23 mouse cellular contexts compared by ENCODE assay signal in genomic region chr14:78432471-78432870, GRCm38 (mm10).
A peak's percentile ranks its signal among the peaks of the same experiment; 100 is the strongest.
DNase-seq lines count a peak whose midpoint lies in the region; ATAC-seq lines count a peak whose summit lies in the region.
"Had no signal": no experiment of that assay in that cellular context is flagged by ENCODE, and none has a peak within 500 bp of the region (broad histone marks: within the 10 kb centered on the region; RNA-seq: fewer than 3 reads in every experiment).

No protein-coding gene starts in this region.

- no peak overlapping the region for H3K27ac ChIP-seq in kidney, embryonic 15.5 days
- H3K27ac ChIP-seq: forebrain, embryonic 10.5 days; gastrocnemius, adult 2 months; limb, embryonic 15.5 days; liver, embryonic 14.5 days; neural tube, embryonic 15.5 days had no signal

- H3K9me3 ChIP-seq in kidney, embryonic 15.5 days (replicated peaks): no peaks in the 10 kb centered on the region
- H3K9me3 ChIP-seq: forebrain, embryonic 10.5 days; limb, embryonic 15.5 days; megakaryocyte, embryonic 14.5 days; neural tube, embryonic 15.5 days had no signal

- intact Hi-C loops in left cerebral cortex, postnatal 4 days (cut with DNase I): no loop called here
- intact Hi-C loops in left cerebral cortex, postnatal 25 days (cut with DNase I): no loop called here

- H3K4me1 ChIP-seq in kidney, embryonic 15.5 days: 0 out of 2 replicates have a peak, but pooled peaks cover 6% of the 10 kb centered on the region
- H3K4me1 ChIP-seq: neural tube, embryonic 15.5 days had no signal

- no peak overlapping the region for H3K9ac ChIP-seq in kidney, embryonic 15.5 days
- H3K9ac ChIP-seq: limb, embryonic 15.5 days; liver, embryonic 14.5 days; lung, embryonic 14.5 days; neural tube, embryonic 15.5 days had no signal

- H3K4me2 ChIP-seq in kidney, embryonic 15.5 days: no peak overlapping the region
- H3K4me2 ChIP-seq: heart, embryonic 11.5 days; limb, embryonic 15.5 days; lung, embryonic 14.5 days; neural tube, embryonic 15.5 days had no signal

- no peak overlapping the region for H3K4me3 ChIP-seq in kidney, embryonic 15.5 days (replicated peaks)
- H3K4me3 ChIP-seq: forebrain, embryonic 10.5 days; gastrocnemius, adult 2 months; limb, embryonic 15.5 days; megakaryocyte, embryonic 14.5 days; neural tube, embryonic 15.5 days had no signal

- peak; percentile 5 for DNase-seq in left cerebral cortex, postnatal 4 days
- DNase-seq in left cerebral cortex, postnatal 25 days (ENCODE audit: low spot score in 2 of 2): no peak
- peak; percentile 93 for DNase-seq in Muller cell, postnatal 12 days (ENCODE audit: inconsistent ontology term)
- DNase-seq in adipocyte (ENCODE audit: low spot score): peak; percentile 9
- DNase-seq in thymus, postnatal 14 days: peak; percentile 25
- no peak for DNase-seq in layer of hippocampus, adult 18-20 months (ENCODE audit: low spot score in 2 of 2)
- DNase-seq: adrenal gland, postnatal 10 days; cerebellum, adult 8-10 months; gastrocnemius, adult 2 months; kidney, postnatal 36 days; lung, embryonic 14.5 days; lung, postnatal 36 days; right cerebral cortex, postnatal 25 days had no signal

- no peaks in the 10 kb centered on the region for H3K27me3 ChIP-seq in kidney, embryonic 15.5 days
- H3K27me3 ChIP-seq: limb, embryonic 15.5 days; megakaryocyte, embryonic 14.5 days; neural tube, embryonic 15.5 days had no signal

- no peak for ATAC-seq in kidney, embryonic 15.5 days (replicated peaks; ENCODE audit: low FRiP score)
- ATAC-seq: hindbrain, embryonic 16.5 days; intestine, postnatal 0 days; midbrain, embryonic 16.5 days had no signal

- 43% methylated on average over 4 of the region's 4 CpGs for WGBS in kidney, embryonic 15.5 days

- no peaks in the 10 kb centered on the region for H3K36me3 ChIP-seq in kidney, embryonic 15.5 days
- H3K36me3 ChIP-seq: forebrain, embryonic 10.5 days; limb, embryonic 15.5 days; neural tube, embryonic 15.5 days had no signal

Comparison
In these comparisons a context has a peak if more than half of its experiments do, and no peak if none do; other contexts are left out.
1. DNase-seq: peak in left cerebral cortex, postnatal 4 days (single experiment), Muller cell, postnatal 12 days (single experiment), adipocyte (single experiment) and thymus, postnatal 14 days (single experiment); none in left cerebral cortex, postnatal 25 days (0 of 2) and layer of hippocampus, adult 18-20 months (0 of 2).